12 mouse cellular contexts compared by ENCODE assay signal in the genomic region with DNA sequence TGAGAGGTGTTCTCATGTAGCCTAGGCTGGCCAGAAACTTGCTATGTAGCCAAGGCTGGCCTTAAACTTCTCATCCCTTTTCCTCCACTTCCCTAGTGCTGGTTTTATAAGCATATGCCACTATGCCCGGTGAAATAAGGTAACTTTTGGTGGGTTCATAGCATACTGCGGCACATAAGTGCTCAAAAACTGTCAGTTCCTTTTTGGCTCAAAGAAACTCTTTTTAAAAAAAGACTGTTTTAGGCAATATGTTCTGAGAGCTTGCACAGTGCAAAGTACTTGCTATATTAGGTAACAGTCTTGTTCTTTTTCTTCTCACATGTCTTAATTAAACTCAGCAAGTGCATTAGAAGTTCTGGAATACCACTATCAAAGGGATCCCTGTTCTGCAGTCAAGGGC.
"Had no signal": no experiment of that assay in that cellular context is flagged by ENCODE, and none has a peak within 500 bp of the region (broad histone marks: within the 10 kb centered on the region; RNA-seq: fewer than 3 reads in every experiment).

No protein-coding gene starts in this region.

- DNase-seq: retina, postnatal 1 day; right cerebral cortex, adult 18-20 months; right cerebral cortex, postnatal 14 days; right cerebral cortex, postnatal 25 days; right cerebral cortex, postnatal 4 days; spleen, adult 18-20 months; thymus, adult 18-20 months; thymus, adult 2 months; thymus, postnatal 14 days; thymus, postnatal 25 days; thymus, postnatal 36 days; thymus, postnatal 4 days had no signal
